Mouse (Mus musculus): ENCODE results near the gene Ints13. TPM values are rescaled to one million over a fixed set of nuclear protein-coding genes. Genes with fewer than 3 reads are reported as not detected.

Ints13 gene
- polyA plus RNA-seq, 1 experiment from 2014 or later, result 59.1 TPM

DNA sequence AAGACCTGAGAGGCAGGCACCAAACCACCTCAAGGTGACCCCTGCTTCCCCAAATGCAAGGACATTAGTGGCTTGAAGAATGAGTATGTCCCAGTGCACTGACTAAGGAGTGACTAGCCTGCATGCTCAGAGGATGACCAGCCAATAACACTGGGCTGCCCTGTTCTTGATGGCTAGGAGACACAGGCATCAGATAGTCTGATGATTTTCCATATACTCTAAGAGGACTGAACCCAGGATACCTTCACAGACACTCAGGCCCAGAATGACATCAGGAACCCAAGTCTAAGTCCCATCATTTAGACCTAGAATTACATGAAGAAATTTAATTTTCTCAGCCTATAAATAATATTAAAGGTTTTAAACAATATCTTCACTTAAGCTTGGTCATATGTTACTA, 26.3 kb downstream of the Ints13 start:
- H3K4me3 ChIP-seq (ENCODE audit: low read length), result no peak overlapping the region
- no peaks in the 10 kb centered on the region for H3K4me1 ChIP-seq (ENCODE audit: control insufficient read depth, insufficient read depth, low read length)
- peaks cover 4% of the 10 kb centered on the region; the same call in 1 of the 2 replicates for H3K9me3 ChIP-seq (replicated peaks; ENCODE audit: control insufficient read depth, low read length)
- no peak overlapping the region for H3K9ac ChIP-seq (ENCODE audit: low read length)
- no peaks in the 10 kb centered on the region for H3K27me3 ChIP-seq (ENCODE audit: control insufficient read depth, insufficient read depth, low read length)
- H3K4me2 ChIP-seq (ENCODE audit: low read depth, low read length), result no peak overlapping the region
- H3K27ac ChIP-seq (ENCODE audit: low read length), result no peak overlapping the region
- peaks cover 60% of the 10 kb centered on the region for H3K36me3 ChIP-seq (ENCODE audit: control insufficient read depth, insufficient read depth)
- no peak for ATAC-seq (replicated peaks; ENCODE audit: extremely low read depth, insufficient read depth, low FRiP score)

DNA sequence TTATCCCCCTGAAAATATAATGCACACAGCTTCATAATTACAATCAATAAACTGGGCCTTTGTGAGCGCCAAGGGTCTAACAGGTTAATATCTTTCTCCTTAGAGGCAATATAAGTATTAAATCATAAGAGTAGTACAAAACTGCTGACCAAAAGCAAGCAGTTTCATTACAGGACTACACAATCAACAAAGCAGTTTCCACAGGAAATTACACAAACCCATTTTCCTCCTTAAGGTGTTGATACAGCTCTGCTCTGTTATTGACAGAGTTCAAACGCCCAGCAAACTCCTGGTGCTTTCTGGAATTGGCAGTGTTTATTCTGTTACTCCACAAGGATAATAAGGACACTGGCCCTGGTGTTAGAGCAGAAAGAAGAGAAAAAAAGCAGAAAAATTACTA, 27.2 kb downstream of the Ints13 start:
- Histone ChIP-seq H3K4me2 (ENCODE audit: low read depth, low read length) (no peak overlapping the region), H3K27ac (ENCODE audit: low read length) (no peak overlapping the region), H3K4me1 (ENCODE audit: control insufficient read depth, insufficient read depth, low read length) (no peaks in the 10 kb centered on the region), H3K9me3 (replicated peaks; ENCODE audit: control insufficient read depth, low read length) (no peaks in the 10 kb centered on the region), H3K9ac (ENCODE audit: low read length) (no peak overlapping the region), H3K4me3 (ENCODE audit: low read length) (no peak overlapping the region), H3K36me3 (ENCODE audit: control insufficient read depth, insufficient read depth) (peaks cover 52% of the 10 kb centered on the region), H3K27me3 (ENCODE audit: control insufficient read depth, insufficient read depth, low read length) (no peaks in the 10 kb centered on the region)
- 75% methylated on average over 2 of the region's 2 CpGs for WGBS
- ATAC-seq (replicated peaks; ENCODE audit: extremely low read depth, insufficient read depth, low FRiP score), result no peak

DNA sequence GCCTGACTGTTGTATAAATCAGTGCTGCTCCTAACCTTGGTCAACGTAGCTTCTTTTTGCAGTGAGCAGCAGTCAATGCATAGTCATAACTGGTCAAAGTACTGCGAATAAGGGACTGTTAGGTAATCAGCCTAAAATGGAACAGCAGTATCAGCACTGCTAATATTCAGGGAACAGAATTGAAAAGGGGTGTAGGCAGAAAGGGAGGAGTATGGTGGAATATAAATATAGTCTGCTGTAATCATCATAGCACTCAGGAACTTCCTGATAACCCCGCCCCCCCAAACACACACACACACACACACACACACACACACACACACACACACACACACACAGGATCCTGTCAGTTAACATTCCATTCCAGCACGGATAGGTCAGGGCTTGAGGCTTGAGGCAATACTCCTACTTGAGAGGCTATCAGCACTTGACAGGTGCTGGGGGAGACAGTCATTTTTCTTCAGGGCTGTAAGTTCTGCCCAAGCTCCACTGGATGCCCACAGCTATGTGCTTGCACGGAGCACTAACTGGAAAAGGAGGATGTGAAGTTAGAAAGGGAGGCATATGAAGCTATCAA, 32.3 kb downstream of the Ints13 start:
- H3K36me3 ChIP-seq (ENCODE audit: control insufficient read depth, insufficient read depth), result peaks cover 21% of the 10 kb centered on the region
- no peaks in the 10 kb centered on the region for H3K9me3 ChIP-seq (replicated peaks; ENCODE audit: control insufficient read depth, low read length)
- no peaks in the 10 kb centered on the region for H3K27me3 ChIP-seq (ENCODE audit: control insufficient read depth, insufficient read depth, low read length)
- H3K27ac ChIP-seq (ENCODE audit: low read length), result peak overlapping the region; percentile 93
- peak; percentile 89 for ATAC-seq (replicated peaks; ENCODE audit: extremely low read depth, insufficient read depth, low FRiP score)
- H3K4me3 ChIP-seq (ENCODE audit: low read length), result no peak overlapping the region
- peak overlapping the region; percentile 49 for H3K9ac ChIP-seq (ENCODE audit: low read length)
- H3K4me1 ChIP-seq (ENCODE audit: control insufficient read depth, insufficient read depth, low read length), result peaks cover 13% of the 10 kb centered on the region
- 36% methylated on average over 5 of the region's 5 CpGs for WGBS
- H3K4me2 ChIP-seq (ENCODE audit: low read depth, low read length), result peak overlapping the region; percentile 34; the same call in 1 of the 2 replicates

DNA sequence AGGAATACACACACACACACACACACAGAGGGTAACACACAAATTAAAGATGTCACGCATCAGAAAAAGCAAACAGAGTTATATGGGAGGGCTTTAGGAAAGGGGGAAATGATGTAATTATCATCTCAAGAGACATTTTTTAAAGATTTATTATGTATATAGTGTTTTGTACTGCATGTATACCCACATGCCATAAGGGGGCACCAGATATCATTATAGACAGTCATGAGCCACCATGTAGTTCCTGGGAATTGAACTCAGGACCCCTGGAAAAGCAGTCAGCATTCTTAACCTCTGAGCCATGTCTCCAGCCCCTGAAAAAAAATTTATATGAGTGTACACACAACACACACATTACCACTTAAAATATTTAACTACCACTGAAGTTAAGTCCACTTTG, 33.0 kb downstream of the Ints13 start:
- ATAC-seq (replicated peaks; ENCODE audit: extremely low read depth, insufficient read depth, low FRiP score), result no peak
- peak overlapping the region; percentile 34; the same call in 1 of the 2 replicates for H3K4me2 ChIP-seq (ENCODE audit: low read depth, low read length)

DNA sequence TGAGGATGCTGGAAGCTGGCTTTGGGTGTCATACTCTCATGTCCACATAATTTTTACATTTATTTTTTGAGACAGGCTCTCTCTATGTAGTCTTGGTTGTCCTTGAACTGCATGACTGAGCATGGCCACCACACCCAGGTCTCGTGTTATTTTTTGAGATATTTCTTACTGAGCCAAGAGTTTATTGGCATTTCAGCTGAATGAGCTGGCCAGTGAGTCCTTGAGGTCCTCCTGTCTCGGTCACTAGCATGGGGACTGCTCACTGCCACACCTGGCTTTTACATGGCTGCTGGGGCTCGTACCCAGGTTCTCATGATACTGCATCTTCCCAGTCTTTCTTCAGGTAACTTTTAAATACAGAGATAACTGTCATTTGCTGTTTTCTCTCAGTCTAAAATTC, 37.2 kb downstream of the Ints13 start:
- no peak overlapping the region for H3K27ac ChIP-seq (ENCODE audit: low read length)
- peaks cover 5% of the 10 kb centered on the region for H3K9me3 ChIP-seq (replicated peaks; ENCODE audit: control insufficient read depth, low read length)
- peaks cover 27% of the 10 kb centered on the region for H3K4me1 ChIP-seq (ENCODE audit: control insufficient read depth, insufficient read depth, low read length)
- no peak overlapping the region for H3K9ac ChIP-seq (ENCODE audit: low read length)
- no peak overlapping the region for H3K4me2 ChIP-seq (ENCODE audit: low read depth, low read length)
- ATAC-seq (replicated peaks; ENCODE audit: extremely low read depth, insufficient read depth, low FRiP score), result no peak
- H3K4me3 ChIP-seq (ENCODE audit: low read length), result no peak overlapping the region
- H3K27me3 ChIP-seq (ENCODE audit: control insufficient read depth, insufficient read depth, low read length), result no peaks in the 10 kb centered on the region
- 85% methylated on average over 3 of the region's 3 CpGs for WGBS
- no peaks in the 10 kb centered on the region for H3K36me3 ChIP-seq (ENCODE audit: control insufficient read depth, insufficient read depth)

More for the DNA sequence above, 33.0 kb downstream of the Ints13 start:
- Histone ChIP-seq H3K9ac (ENCODE audit: low read length) (peak overlapping the region; percentile 49), H3K27me3 (ENCODE audit: control insufficient read depth, insufficient read depth, low read length) (no peaks in the 10 kb centered on the region), H3K36me3 (ENCODE audit: control insufficient read depth, insufficient read depth) (peaks cover 17% of the 10 kb centered on the region), H3K4me3 (ENCODE audit: low read length) (no peak overlapping the region), H3K9me3 (replicated peaks; ENCODE audit: control insufficient read depth, low read length) (no peaks in the 10 kb centered on the region), H3K4me1 (ENCODE audit: control insufficient read depth, insufficient read depth, low read length) (peaks cover 13% of the 10 kb centered on the region), H3K27ac (ENCODE audit: low read length) (peak overlapping the region; percentile 93)
- 83% methylated on average over 1 of the region's 1 CpGs for WGBS

DNA sequence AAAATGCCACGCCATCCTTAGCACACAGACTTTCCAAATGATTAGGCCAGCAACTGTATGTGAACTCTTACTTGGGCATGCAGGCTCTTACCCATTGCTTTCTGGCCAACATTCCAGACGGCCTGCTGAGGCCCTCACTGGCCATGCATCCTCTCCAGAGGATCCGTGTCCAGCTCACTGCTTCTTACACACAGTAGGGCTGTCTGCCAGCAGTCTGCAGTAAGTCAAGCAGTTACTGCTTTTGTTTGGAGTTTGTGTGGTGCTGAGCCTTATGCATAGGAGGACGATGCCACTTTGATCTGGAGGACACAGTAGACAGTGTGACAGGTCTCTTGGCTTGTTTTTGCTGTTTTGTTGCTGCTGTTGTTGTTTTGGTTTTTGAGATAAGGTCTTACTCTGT, 39.0 kb downstream of the Ints13 start:
- no peaks in the 10 kb centered on the region for H3K36me3 ChIP-seq (ENCODE audit: control insufficient read depth, insufficient read depth)

DNA sequence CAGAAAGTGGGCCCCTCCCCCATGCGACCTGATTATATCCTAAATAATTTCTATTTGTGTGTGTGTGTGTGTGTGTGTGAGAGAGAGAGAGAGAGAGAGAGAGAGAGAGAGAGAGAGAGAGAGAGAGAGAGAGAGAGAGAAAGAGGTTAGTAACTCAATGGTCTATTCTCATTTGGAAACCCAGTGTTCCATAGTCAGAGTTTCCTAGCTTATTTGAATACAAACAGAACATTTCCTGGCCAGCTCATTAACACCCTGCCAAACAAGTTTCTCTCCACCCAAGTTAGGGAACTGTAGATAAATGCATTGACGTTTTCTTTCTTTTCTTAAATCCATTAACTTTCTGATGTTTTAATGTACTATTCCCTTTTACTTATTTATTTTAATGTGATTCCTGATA, 39.6 kb downstream of the Ints13 start:
- no peak overlapping the region for H3K4me2 ChIP-seq (ENCODE audit: low read depth, low read length)
- peaks cover 5% of the 10 kb centered on the region for H3K9me3 ChIP-seq (replicated peaks; ENCODE audit: control insufficient read depth, low read length)
- ATAC-seq (replicated peaks; ENCODE audit: extremely low read depth, insufficient read depth, low FRiP score), result no peak
- peak overlapping the region; percentile 64 for H3K27ac ChIP-seq (ENCODE audit: low read length)
- 57% methylated on average over 2 of the region's 2 CpGs for WGBS
- H3K4me3 ChIP-seq (ENCODE audit: low read length), result no peak overlapping the region
- H3K9ac ChIP-seq (ENCODE audit: low read length), result no peak overlapping the region
- no peaks in the 10 kb centered on the region for H3K27me3 ChIP-seq (ENCODE audit: control insufficient read depth, insufficient read depth, low read length)
- H3K4me1 ChIP-seq (ENCODE audit: control insufficient read depth, insufficient read depth, low read length), result peaks cover 14% of the 10 kb centered on the region
- no peaks in the 10 kb centered on the region for H3K36me3 ChIP-seq (ENCODE audit: control insufficient read depth, insufficient read depth)

More for the DNA sequence above, 39.0 kb downstream of the Ints13 start:
- Histone ChIP-seq H3K9ac (ENCODE audit: low read length) (no peak overlapping the region), H3K4me2 (ENCODE audit: low read depth, low read length) (no peak overlapping the region), H3K27me3 (ENCODE audit: control insufficient read depth, insufficient read depth, low read length) (no peaks in the 10 kb centered on the region), H3K27ac (ENCODE audit: low read length) (peak overlapping the region; percentile 68), H3K4me3 (ENCODE audit: low read length) (no peak overlapping the region), H3K9me3 (replicated peaks; ENCODE audit: control insufficient read depth, low read length) (peaks cover 5% of the 10 kb centered on the region), H3K4me1 (ENCODE audit: control insufficient read depth, insufficient read depth, low read length) (peaks cover 14% of the 10 kb centered on the region)
- WGBS, result 35% methylated on average over 4 of the region's 4 CpGs
- peak; percentile 18; the same call in 1 of the 2 replicates for ATAC-seq (replicated peaks; ENCODE audit: extremely low read depth, insufficient read depth, low FRiP score)

DNA sequence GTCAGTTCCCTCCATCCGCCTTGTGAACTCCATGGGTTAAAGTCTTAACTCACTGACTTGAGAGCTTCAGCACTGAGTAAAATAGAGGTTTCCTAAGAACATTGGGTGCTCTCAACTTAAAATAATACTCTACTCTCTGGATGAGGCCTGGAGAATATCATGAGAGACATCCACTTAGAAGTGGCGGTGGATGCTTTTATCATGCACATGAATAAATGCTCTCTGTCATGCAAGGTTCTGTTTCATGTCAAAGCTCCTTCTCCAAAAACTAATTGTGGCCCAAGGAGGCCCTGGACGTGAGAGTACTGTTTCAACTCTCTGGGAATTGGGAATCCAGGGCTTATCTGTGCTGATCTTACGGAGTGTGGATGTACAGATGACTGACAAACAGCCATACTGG, 40.5 kb downstream of the Ints13 start:
- peaks cover 14% of the 10 kb centered on the region for H3K4me1 ChIP-seq (ENCODE audit: control insufficient read depth, insufficient read depth, low read length)
- H3K27ac ChIP-seq (ENCODE audit: low read length), result peak overlapping the region; percentile 64
- WGBS, result 57% methylated on average over 4 of the region's 4 CpGs
- ATAC-seq (replicated peaks; ENCODE audit: extremely low read depth, insufficient read depth, low FRiP score), result no peak
- H3K9me3 ChIP-seq (replicated peaks; ENCODE audit: control insufficient read depth, low read length), result peaks cover 5% of the 10 kb centered on the region
- H3K27me3 ChIP-seq (ENCODE audit: control insufficient read depth, insufficient read depth, low read length), result no peaks in the 10 kb centered on the region
- no peak overlapping the region for H3K9ac ChIP-seq (ENCODE audit: low read length)
- H3K4me3 ChIP-seq (ENCODE audit: low read length), result no peak overlapping the region
- H3K36me3 ChIP-seq (ENCODE audit: control insufficient read depth, insufficient read depth), result no peaks in the 10 kb centered on the region
- H3K4me2 ChIP-seq (ENCODE audit: low read depth, low read length), result no peak overlapping the region

DNA sequence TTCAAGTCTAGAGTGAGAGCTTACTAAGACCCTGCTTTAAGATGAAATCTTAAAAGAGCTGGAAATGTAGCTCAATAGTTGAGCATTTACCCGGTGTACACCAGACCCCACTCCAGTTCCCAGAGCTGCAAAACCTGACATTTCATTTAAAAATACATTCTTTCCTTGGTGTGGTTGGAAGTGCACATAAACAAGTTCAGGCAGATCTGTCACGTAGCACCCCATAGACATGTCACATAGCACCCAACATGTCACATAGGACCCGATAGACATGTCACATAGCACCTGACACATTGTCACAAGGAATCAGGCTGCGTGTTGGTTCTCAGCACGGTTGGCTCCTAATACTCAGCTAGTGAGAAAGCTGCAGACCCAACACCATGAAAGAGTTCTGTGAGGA, 42.1 kb downstream of the Ints13 start:
- Histone ChIP-seq H3K4me3 (ENCODE audit: low read length) (no peak overlapping the region), H3K9me3 (replicated peaks; ENCODE audit: control insufficient read depth, low read length) (peaks cover 5% of the 10 kb centered on the region), H3K27me3 (ENCODE audit: control insufficient read depth, insufficient read depth, low read length) (no peaks in the 10 kb centered on the region), H3K36me3 (ENCODE audit: control insufficient read depth, insufficient read depth) (no peaks in the 10 kb centered on the region), H3K9ac (ENCODE audit: low read length) (no peak overlapping the region), H3K4me1 (ENCODE audit: control insufficient read depth, insufficient read depth, low read length) (peaks cover 14% of the 10 kb centered on the region), H3K4me2 (ENCODE audit: low read depth, low read length) (no peak overlapping the region), H3K27ac (ENCODE audit: low read length) (no peak overlapping the region)
- no peak for ATAC-seq (replicated peaks; ENCODE audit: extremely low read depth, insufficient read depth, low FRiP score)
- 69% methylated on average over 5 of the region's 5 CpGs for WGBS
